Mouse (Mus musculus) hindbrain, postnatal 0 days (tissue): ENCODE data around the gene Gnaz. TPM values are rescaled to one million over a fixed set of nuclear protein-coding genes. Genes with fewer than 3 reads are reported as not detected.

Source experiments
- ATAC-seq: fragments of 200-750 bp; cut with Nextera tagmentation; 2 replicates; pipeline ENCODE4 v1.8.0; 2017; ENCODE audit warnings: mild to moderate bottlenecking, moderate TSS enrichment, moderate library complexity
- DNase-seq: peaks from one replicate; pipeline ENCODE4 v3.0.0-alpha.2; 2015; ENCODE audit warnings: low spot score
- H3K27ac ChIP-seq: fragments of 300-500 bp; sonication (generic); 2 replicates; pipeline ENCODE4 v1.5.1; 2014; ENCODE audit warnings: mild to moderate bottlenecking
- H3K27me3 ChIP-seq: fragments of 300-500 bp; sonication (generic); 2 replicates; pipeline ENCODE4 v1.6.1; 2014; ENCODE audit warnings: low read length, mixed read lengths; ENCODE audit not compliant: insufficient read depth
- H3K36me3 ChIP-seq: fragments of 300-500 bp; sonication (generic); 2 replicates; pipeline ENCODE4 v1.6.1; 2014; ENCODE audit warnings: low read length, mixed read lengths; ENCODE audit not compliant: insufficient read depth
- H3K4me1 ChIP-seq: fragments of 300-500 bp; sonication (generic); 2 replicates; pipeline ENCODE4 v1.6.1; 2014; ENCODE audit warnings: antibody characterized with exemption, low read length, mixed read lengths; ENCODE audit not compliant: insufficient read depth
- H3K4me2 ChIP-seq: fragments of 300-500 bp; sonication (generic); 2 replicates; pipeline ENCODE4 v1.6.1; 2014; ENCODE audit warnings: low read depth, mild to moderate bottlenecking, low read length, moderate library complexity, mixed read lengths
- H3K4me3 ChIP-seq: fragments of 300-500 bp; sonication (generic); 2 replicates; pipeline ENCODE4 v1.5.1; 2014; ENCODE audit warnings: low read length
- H3K9ac ChIP-seq: fragments of 300-500 bp; sonication (generic); replicated peaks from 2 replicates; pipeline ENCODE4 v1.6.1; 2014; ENCODE audit warnings: mild to moderate bottlenecking, low read length, moderate library complexity, mixed read lengths
- H3K9me3 ChIP-seq: fragments of 300-500 bp; sonication (generic); 2 replicates; pipeline ENCODE4 v1.6.1; 2016; ENCODE audit warnings: low read length, mixed read lengths
- CTCF ChIP-seq: IDR thresholded peaks from 2 replicates; pipeline ENCODE4 v1.5.1; 2016; ENCODE audit warnings: antibody characterized with exemption, control low read depth, low read depth
- WGBS: fragments of 180-500 bp; shearing (Covaris S2); extraction: QIAGEN DNeasy Blood & Tissue Kit; methylation state at CpG from one replicate; pipeline ENCODE4 v1.1.7; 2014; 5-methylcytosine and 5-hydroxymethylcytosine counted together
- polyA plus RNA-seq: library from polyadenylated mRNA; unstranded; fragments of >200 nt; fragmentation: Nextera tagmentation; extraction: Ambion mirVana; gene quantifications from 2 replicates; pipeline ENCODE4 v1.2.1, GENCODE M21; 2015
- total RNA-seq: library from RNA; depleted of rRNA; stranded (reverse); fragments of >200 nt; gene quantifications from 2 replicates; pipeline ENCODE4 v1.2.3, GENCODE M21; 2014; rRNA removed

Gene Gnaz
- total and polyA plus RNA-seq, 2 experiments from 2014 or later = 99.9 to 166 TPM

- no peaks in the 10 kb centered on the region for H3K9me3 ChIP-seq
- peak overlapping the region; percentile 81 for H3K4me2 ChIP-seq
- H3K4me1 ChIP-seq = peaks cover 63% of the 10 kb centered on the region
- H3K27ac ChIP-seq = no peak overlapping the region; the same call in 1 of the 2 replicates
- no peaks in the 10 kb centered on the region for H3K27me3 ChIP-seq
- WGBS = 33% methylated on average over 12 of the region's 12 CpGs
- no peak for ATAC-seq
- peak; percentile 36 for DNase-seq
- H3K4me3 ChIP-seq = peak overlapping the region; percentile 87
- H3K36me3 ChIP-seq = no peaks in the 10 kb centered on the region
- peak overlapping the region; percentile 41 for H3K9ac ChIP-seq
- no peak for TF ChIP-seq CTCF
These were observed 96.5 kb downstream of the Gnaz start for GRCm38 (mm10) chr10:75063301-75063965.

- 72% methylated on average over 6 of the region's 6 CpGs for WGBS
- H3K27ac ChIP-seq = no peak overlapping the region
- H3K9ac ChIP-seq = no peak overlapping the region
- TF ChIP-seq CTCF = no peak
- ATAC-seq (no peak), DNase-seq (no peak)
- peak overlapping the region; percentile 10; the same call in 1 of the 2 replicates for H3K4me2 ChIP-seq
- H3K36me3 ChIP-seq = no peaks in the 10 kb centered on the region
- peaks cover 56% of the 10 kb centered on the region for H3K4me1 ChIP-seq
- H3K27me3 ChIP-seq = no peaks in the 10 kb centered on the region
- H3K4me3 ChIP-seq = no peak overlapping the region
- H3K9me3 ChIP-seq = no peaks in the 10 kb centered on the region
These were observed 98.7 kb downstream of the Gnaz start for GRCm38 (mm10) chr10:75065691-75066090.

Other genes with a start within 250 kb of the Gnaz start
- 1.7 TPM in 1 of 2 replicates, not detected in the other for gene Rsph14, start 65.4 kb downstream of the Gnaz start, total RNA-seq
- 0.43 and 0.46 TPM in 2 replicates for gene Rsph14, start 65.4 kb downstream of the Gnaz start, polyA plus RNA-seq
- gene Rab36, start 69.9 kb downstream of the Gnaz start, total RNA-seq = 16.7 and 17.7 TPM in 2 replicates
- 25.3 TPM in 2 replicates for gene Rab36, start 69.9 kb downstream of the Gnaz start, polyA plus RNA-seq
- 54.4 and 61.4 TPM in 2 replicates for gene Bcr, start 93.4 kb downstream of the Gnaz start, total RNA-seq
- 10.1 and 10.5 TPM in 2 replicates for gene Bcr, start 93.4 kb downstream of the Gnaz start, polyA plus RNA-seq
- gene Specc1l, start 244.9 kb downstream of the Gnaz start, total RNA-seq = 36.3 and 42.2 TPM in 2 replicates
- 22.3 and 23.4 TPM in 2 replicates for gene Specc1l, start 244.9 kb downstream of the Gnaz start, polyA plus RNA-seq